Mouse (Mus musculus): ENCODE results near the gene Mtrex.
A peak's percentile ranks its signal among the peaks of the same experiment; 100 is the strongest.

Gene Mtrex

DNA sequence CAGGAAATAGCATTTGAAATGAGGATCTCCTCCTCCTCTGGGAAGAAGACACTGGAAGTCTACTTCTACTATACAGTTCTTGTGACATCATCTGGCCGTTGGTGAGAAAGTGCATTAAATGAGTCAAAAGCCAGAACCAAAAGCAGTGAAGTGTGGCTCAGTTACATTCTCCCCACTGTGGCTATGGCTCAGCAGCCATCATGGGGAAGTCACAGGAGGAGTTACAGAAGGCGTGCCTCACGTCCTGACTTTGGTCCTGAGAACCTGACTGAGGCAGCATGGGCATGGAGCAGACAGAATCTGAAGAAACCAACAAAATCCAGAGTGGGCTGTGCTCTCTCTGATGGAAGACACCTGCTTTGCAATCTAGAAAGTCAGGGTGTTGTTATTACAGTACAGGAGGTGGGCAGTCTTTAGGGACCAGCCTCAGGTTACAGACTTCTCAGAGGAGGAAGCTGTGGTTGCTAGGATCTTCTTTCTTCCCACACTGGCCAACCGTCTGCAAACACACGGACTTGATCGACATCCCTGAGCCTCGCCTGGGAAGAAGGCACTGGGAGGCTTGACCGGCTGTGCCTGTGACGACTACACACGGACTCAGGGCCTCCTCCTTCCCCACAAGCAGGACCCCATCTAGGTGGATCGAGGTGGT is 57.0 kb downstream of the Mtrex start:
- DNase-seq (ENCODE audit: extremely low read depth, low read depth): no peak

DNA sequence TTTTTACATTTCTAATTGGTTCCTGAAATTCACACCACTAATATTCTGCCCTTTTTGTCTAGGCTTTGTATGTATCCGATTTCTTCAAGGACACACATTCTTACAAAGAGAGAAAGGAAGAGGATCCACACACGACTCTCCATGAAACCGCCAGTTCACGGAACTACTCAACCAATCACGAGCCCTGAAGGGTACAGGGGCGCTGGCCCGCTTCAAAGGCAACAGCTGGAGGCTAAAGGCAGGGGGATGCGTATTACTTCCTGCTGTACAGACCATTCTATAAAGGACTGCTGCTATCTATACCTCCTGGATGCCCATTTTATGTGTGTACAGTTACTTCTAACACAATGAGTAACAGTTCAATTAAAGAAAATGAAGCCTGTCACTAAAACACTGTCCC is 59.8 kb downstream of the Mtrex start:
- DNase-seq (ENCODE audit: extremely low read depth, low read depth): no peak

DNA sequence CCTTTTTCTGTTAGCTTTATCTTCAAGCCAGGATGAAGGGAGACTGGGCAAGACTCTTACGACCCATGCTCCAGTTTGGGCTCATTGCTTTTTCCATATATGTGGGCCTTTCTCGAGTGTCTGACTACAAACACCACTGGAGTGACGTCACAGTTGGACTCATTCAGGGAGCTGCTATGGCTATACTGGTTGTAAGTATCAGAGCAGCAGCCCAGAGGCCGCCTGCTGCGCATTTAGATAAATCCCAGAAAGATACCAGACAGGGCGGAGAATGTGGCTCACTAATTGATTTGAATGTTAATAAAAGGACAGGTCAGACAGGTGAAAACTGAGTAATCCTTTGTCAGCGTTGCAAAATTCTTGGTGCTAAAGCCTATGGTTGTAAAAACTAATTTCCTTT is 60.4 kb downstream of the Mtrex start:
- DNase-seq (ENCODE audit: extremely low read depth, low read depth): no peak

DNA sequence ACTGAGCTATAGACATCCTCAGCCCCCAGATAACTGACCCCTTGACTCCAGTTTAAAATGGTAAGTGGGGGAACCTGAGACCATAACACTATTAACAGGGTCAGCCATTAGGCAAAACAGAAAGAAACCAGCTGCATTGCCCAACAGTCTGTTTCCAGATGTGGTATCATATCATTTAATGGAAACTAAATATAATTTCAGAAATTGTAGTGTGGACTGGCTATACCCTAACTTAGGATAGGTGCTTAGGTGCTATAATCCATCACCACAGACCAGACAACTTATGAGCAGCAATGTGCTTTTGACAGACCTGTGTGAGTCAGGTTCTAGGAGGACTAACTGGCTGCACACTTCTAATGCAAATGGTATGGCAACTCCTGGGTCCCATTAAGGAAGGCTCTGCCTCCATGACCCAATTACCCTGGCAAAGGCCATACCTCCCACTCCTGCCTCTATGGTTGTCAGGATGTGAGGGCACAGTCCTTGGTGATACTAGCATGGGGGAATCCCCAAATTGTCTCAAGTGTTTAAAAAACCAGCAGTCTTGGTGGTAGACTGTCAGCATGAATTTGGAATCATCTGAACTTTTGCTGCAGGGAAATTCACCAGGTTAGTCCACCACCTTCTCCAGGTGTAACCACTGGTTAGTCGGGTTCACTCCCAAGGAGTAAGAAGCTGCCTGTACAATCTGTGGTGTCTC is 64.1 kb downstream of the Mtrex start:
- DNase-seq (ENCODE audit: extremely low read depth, low read depth): no peak

DNA sequence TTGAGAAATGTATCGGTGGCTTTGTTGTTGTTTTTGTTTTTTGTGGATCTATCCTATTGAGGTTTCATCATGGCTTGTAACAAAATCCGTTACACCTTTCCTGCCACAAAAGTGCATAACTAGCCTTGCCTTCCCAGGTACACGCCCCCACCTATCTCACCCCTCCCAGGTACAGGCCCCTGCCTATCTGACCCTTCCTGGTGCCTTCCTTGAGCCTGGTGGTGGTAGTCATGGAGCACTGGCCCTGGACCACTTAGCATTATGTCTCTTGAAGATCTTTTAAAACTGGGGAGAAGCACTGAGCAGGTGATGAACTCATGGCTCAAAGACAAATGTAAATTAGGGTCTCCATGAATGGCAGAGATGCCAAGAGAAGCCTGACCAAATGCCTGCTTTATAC is 64.9 kb downstream of the Mtrex start:
- no peak for DNase-seq (ENCODE audit: extremely low read depth, low read depth)

DNA sequence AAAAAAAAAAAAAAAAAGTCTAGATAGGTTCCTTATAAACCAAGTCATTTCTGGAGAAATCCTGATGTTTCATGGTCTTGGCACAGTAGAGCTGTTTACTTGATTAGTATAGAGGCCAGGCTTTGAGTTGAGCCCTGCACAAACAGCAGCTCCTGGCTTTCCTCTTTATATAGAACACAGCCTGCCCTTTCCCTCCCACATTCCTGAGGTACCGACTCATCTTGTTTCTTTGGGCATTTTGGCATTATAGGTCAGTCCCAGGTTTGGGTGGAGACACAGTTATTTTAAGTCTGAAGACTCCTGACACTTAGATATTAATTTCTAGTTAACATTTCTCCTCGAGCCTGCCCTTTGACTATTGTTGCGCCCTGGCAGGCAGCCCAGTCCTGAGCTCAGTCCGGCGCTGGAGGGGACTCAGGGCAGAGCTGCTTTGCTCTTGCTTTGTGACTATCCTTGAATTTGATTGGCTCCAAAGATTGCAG is 65.3 kb downstream of the Mtrex start:
- no peak for DNase-seq (ENCODE audit: extremely low read depth, low read depth)

DNA sequence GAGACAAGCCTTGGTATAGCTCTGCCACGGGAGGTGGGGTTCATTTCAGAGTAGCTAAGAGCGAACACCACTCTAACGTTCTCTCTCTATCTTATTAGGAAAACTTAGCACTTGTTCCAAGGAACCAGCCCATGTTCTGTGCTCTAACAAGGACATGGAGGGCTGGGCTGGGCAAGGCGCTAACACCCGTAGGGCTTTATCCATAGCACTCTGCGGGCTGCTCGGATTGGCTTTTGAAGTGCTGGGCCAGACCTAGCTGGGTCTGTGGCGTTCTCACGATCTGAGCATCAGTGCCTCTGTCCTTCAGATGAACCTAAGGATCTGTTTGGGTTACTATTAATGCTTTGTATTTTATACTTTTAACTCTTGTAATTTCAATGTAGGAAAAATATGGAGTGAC is 66.3 kb downstream of the Mtrex start:
- no peak for DNase-seq (ENCODE audit: extremely low read depth, low read depth)

DNA sequence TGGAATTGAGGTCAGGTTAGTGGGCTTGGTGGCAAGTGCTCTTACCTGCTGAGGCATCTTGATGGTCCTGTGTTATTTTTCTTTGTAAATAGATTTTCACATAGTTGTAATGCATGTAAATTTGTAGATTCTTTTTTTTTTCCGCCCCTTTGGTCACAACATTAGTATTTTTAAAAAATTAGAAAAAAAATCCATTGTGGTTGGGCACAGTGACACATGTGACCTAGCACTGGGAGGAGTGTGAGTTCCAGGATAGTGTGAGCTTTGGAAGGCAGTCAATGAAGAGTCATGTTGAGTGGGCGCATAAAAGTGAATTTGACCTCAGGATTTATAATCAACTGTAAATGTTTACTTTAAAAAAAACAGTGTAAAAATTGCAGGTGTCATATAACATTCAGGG is 66.8 kb downstream of the Mtrex start:
- DNase-seq (ENCODE audit: extremely low read depth, low read depth): no peak

DNA sequence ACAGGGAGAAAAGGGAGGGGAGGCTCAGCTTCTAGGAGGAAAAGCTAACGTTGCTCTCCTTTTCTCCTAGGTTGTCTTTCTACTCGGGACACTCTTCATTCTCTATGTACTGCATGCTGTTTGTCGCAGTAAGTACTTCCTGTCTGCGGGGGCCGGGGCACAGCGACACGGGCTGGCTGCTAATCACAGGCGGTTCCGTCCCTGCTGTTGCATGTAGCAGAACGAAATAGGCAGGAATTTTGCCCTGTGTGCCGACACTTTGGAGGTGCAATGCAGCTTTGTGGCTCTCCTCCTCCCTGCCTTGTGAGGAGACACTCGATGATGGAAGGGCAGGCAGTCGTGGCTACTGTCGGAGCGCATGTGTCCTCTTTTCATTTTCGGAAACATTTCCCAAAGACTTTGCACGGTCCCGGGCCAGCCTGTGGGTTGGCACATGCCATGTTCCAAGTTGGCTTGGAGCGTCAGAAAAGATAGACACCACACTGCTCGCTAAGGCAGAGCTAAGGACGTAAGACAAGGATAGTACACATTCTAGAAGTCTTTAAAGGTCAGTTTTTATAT is 67.5 kb downstream of the Mtrex start:
- no peak for DNase-seq (ENCODE audit: extremely low read depth, low read depth)

DNA sequence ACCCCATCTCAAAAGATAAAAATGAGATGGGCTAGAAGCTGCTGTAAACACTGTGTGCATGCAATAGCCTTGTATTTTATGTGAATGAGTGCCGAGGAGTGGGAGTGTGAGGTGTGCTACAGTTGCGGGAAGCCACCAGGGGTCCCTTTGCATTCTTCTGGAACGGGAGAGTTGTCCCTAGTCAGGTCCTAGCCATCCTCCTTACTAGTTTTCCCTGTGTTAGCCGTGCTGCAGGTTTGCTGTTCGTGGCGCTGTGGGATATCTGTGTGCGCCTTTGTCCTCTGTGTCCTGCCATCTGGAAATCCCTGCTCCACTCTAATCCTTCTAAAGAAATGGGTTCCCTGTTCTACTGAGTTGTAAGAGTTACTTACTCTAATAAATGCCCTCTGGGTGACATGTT is 69.3 kb downstream of the Mtrex start:
- DNase-seq (ENCODE audit: extremely low read depth, low read depth): no peak

DNA sequence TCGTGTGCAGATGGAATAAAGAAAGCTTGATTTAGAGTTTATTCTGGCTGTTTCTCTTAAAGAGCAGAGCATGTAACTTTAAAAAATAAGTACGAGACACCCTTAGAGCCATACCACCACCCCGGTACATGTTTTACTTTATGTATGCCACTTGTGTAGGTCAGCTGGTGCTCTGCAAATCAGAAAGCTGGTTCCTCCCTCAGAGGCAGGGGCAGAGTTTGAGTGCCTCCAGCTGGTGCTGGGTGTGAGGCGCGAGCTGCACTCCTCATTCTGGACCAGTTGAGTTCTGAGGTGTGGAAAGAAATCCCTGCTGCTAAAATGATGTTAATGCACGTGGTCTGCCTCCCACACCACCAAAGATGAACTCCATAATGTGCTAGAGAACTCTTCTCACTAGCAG is 72.8 kb downstream of the Mtrex start:
- no peak for DNase-seq (ENCODE audit: extremely low read depth, low read depth)

DNA sequence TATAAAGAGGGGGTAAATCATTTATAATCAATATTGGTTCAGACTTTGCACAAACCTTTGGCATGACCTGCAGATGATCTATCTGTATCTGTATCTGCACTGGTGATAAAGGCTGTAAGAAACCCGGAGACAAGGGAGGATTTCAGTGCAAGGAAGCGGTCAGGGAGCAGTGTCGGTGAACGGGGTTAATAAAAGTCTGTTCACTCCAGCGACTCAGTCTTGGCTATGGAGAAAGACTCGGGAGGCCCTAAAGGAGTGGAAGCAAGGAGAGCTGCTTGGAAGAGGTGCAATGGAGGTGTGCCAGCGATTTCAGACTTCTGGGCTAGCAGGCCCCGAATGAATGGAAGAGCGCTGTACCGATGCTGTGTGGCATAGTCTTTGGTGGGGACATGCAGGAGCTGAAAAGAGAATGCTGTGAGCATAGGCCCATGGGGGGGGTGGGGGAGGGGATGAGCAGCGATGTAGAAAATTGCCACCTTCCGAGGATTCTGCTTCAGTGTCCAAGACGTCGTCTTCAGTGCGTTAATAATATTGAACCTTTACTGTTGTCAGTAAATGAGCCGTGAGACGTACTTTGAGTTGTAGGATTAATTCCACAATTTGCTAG is 73.4 kb downstream of the Mtrex start:
- DNase-seq (ENCODE audit: extremely low read depth, low read depth): no peak

DNA sequence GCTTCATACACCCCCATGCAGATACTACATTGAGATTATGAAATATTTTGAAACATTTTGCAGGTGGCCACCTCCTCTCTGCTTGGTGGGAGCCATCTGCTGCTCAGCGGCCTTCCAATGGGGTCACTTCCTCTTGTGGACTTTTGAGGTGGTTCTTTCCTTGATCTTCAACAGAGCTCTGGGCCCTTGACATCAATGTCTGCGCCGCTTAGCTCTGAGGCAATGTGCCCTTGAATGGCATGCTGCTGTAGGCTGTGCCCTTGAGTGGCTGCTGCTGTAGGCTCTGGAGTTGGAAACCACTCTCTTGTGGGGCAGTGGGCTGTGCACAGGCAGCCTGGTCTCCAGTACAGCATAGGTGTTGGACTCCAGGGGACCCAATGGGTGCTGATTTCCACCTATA is 81.3 kb downstream of the Mtrex start:
- DNase-seq (ENCODE audit: extremely low read depth, low read depth): no peak

DNA sequence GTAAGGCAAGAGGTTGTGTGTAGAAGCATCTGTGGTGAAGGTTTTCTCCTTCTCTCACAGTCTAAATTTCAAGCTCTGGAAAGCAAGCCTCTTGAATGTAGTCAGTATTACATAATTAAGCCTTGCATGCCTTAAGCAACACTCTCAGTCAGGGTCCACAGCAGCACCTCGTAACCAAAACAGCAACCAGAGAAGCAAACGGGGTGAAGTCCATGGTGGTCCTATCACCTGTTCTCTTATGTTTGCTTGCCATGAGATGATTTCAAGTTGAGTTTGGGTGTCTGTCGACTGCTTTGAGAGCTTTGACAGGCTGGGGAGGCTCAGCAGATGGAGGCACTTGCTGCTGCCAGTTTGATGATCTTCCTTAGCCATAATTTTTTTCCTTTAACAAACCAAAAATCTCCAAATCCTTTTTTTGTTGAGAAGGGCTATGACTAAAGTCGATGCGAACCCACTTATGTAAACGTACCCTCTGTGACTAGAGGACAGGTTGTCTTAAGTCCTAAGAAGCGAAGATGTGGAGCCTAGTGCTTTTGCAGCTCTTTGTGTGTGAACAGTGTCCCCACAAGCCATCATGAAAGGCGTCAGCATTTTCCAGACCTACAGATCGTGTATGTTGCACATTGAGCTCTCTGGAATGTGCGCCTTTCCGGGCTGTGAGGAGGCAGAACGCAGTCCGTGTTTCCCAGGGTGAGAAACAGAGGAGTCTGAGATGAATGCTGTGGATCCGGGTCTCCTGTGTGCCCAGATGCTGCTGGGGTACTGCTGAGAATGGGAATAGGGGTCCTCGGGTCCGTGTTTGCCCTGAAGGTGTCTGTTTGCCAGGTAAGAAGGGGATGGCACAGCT is 86.7 kb downstream of the Mtrex start:
- DNase-seq (ENCODE audit: extremely low read depth, low read depth): no peak

DNA sequence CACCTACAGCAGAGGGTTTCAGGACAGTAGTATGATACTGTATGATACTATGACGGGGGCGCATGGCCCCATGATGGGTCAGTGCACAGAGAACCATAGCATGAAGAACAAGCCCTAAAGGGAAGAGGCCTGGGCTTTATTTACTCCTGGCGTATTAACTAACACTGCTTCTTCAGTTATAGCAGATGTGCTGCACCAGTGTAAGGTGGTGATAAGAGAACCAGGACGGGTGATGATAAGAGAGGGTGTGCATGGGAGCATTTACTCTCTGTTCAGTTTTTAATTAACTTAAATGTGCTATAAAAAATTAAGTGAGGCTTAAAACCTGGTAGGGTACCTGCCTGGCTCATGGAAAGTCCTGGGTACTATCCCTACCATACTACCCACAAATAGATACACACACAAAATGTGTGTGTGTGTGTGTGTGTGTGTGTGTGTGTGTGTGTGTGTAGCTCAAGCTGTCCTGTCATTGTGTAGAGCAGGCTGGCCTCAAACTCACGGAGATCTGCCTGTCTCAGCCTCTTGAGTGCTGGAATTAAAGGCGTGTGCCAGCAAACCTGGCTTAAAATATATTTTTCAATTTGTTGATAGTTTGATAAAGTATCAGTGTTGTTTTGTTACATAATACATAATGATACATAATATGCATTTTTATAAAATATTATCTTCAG is 88.5 kb downstream of the Mtrex start:
- peak; percentile 66 for DNase-seq (ENCODE audit: extremely low read depth, low read depth)

DNA sequence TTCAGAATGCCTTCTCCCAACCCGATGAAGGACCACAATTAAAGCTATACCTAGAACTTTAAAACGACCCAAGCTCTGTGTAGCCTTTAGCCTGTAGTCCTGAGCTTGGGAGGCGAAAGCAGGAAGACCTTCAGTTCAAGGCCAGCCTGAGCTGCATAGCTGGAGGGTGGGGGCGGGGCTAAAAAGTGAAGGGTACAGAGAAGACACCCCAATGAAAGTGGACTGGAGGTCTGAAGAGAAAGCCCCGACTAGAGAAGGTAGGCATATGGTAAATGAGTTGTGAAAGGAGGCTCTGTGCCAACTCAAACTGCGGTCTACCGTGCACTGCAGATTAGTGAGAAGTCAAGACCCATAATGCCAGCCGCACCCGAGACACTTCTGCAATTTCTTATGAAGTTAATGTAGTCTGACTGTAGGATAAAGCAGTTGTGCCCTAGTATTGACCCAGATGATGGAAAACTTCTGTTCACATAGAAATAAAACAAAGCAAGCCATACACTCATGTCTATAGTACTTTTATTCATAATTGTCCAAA is 89.5 kb downstream of the Mtrex start:
- DNase-seq (ENCODE audit: extremely low read depth, low read depth): peak; percentile 74

DNA sequence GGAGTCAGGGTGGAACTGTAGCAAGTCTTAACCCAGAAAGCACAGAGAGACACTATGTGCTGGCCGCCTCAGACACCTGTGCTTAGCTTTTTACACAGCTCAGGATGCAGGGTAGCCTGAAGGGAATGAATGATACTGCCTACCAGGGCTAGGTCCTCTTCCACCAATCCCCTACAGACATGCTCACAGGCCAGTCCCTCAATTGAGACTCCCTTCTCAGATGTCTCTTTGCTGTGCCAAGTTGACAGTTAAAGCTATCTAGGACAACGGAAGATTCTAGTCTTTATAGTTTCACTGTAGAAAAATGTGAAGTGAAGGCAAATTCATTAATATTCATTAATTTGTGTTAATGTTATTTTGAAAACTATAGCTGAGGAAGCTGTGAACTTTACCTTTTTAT is 90.2 kb downstream of the Mtrex start:
- DNase-seq (ENCODE audit: extremely low read depth, low read depth): no peak

DNA sequence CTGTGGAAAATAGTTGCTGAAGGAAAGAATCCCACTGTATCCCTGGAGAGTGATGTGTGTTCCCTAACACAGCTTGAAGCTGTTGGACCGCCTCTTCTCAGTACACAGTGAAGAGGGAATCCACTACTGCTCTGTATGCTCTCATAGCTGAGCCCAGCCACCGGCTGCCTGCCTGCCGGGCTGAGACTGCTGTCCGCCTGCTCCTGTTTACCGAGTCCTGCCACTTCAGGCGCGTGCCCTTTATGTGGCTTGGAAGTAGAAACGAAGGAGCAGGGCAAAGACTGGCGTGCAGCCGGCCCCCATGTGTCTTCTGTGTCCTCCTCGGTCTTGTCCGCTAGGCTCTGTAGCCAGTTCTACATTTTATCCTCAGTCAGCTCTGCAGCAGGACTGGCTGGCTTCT is 92.1 kb downstream of the Mtrex start:
- DNase-seq (ENCODE audit: extremely low read depth, low read depth): no peak

DNA sequence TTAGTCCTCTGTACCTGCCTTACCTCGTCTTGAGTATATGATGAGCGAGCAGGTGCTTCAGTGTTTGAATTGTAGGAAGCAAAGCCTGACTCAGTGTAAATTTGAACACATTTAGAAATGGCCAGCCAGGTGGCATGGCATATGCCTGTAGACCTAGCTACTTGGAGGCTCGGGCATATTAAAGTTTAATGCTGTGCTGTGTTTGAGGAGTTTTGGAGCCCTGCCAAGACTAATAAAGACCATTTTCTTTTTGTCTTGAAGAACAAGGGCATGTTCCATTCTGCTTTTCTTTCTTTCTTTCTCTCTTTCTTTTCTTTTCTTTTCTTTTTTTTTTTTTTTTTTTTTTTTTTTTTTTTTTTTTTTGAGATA is 93.3 kb downstream of the Mtrex start:
- no peak for DNase-seq (ENCODE audit: extremely low read depth, low read depth)

DNA sequence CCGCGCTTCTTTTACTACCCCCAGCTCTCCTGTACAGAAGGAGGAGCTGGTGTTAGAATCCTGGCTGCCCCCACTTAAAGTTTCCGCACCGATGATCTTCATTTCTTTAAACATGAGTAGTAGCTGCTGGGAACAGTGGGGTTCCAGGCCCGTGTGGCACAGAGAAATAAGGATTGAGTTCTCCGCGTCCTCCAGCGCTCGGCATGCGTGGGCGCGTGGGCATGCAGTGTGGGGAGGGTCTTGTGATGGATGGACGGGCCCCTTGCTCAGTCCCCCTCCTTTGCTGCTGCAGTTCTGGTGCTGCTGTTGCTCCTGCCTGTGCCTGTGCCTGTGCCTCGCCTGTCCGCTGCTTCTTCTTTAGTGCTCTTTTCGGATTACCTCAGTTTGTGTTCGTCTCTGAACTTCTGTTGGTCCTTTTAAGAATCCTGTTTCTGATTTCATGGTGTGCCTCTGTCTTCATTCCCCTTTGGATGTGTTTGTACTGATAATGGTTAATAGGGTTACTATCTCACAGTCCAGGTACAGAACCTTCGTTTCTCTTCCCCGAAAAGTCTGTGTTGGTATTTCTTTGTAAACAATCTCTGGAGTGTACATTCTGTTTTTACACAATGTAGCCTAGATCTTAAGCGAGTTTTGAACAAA is 93.8 kb downstream of the Mtrex start:
- DNase-seq (ENCODE audit: extremely low read depth, low read depth): no peak

All from MEL-GATA-1-ER (cell line).